Mouse (Mus musculus) heart, embryonic 15.5 days (tissue): ENCODE measurements around the gene Atp8b2. TPM values are rescaled to one million over a fixed set of nuclear protein-coding genes. Genes with fewer than 3 reads are reported as not detected.

ENCODE experiments used
- ATAC-seq: fragments of 200-750 bp; cut with Nextera tagmentation; replicated peaks from 2 replicates; pipeline ENCODE4 v1.8.0; 2017; ENCODE audit warnings: low read depth, moderate TSS enrichment; ENCODE audit not compliant: insufficient number of reproducible peaks, insufficient read depth, low FRiP score
- H3K27ac ChIP-seq: fragments of 300-500 bp; sonication (generic); 2 replicates; pipeline ENCODE4 v1.5.1; 2015; ENCODE audit warnings: mild to moderate bottlenecking, inconsistent platforms
- H3K27me3 ChIP-seq: fragments of 300-500 bp; sonication (generic); 2 replicates; pipeline ENCODE4 v1.6.1; 2015; ENCODE audit warnings: inconsistent platforms
- H3K36me3 ChIP-seq: fragments of 300-500 bp; sonication (generic); 2 replicates; pipeline ENCODE4 v1.6.1; 2015; ENCODE audit warnings: mild to moderate bottlenecking, inconsistent platforms
- H3K4me1 ChIP-seq: fragments of 300-500 bp; sonication (generic); replicated peaks from 2 replicates; pipeline ENCODE4 v1.6.1; 2015; ENCODE audit warnings: inconsistent platforms
- H3K4me2 ChIP-seq: fragments of 300-500 bp; sonication (generic); 2 replicates; pipeline ENCODE4 v1.6.1; 2015; ENCODE audit warnings: inconsistent platforms, mild to moderate bottlenecking, moderate library complexity
- H3K4me3 ChIP-seq: fragments of 300-500 bp; sonication (generic); 2 replicates; pipeline ENCODE4 v1.5.1; 2015; ENCODE audit warnings: mild to moderate bottlenecking, inconsistent platforms
- H3K9ac ChIP-seq: fragments of 300-500 bp; sonication (generic); 2 replicates; pipeline ENCODE4 v1.6.1; 2015; ENCODE audit warnings: mild to moderate bottlenecking, inconsistent platforms
- H3K9me3 ChIP-seq: fragments of 300-500 bp; sonication (generic); replicated peaks from 2 replicates; pipeline ENCODE4 v1.6.1; 2016; ENCODE audit warnings: inconsistent platforms
- WGBS: fragments of 180-500 bp; shearing (Covaris S2); methylation state at CpG from one replicate; pipeline ENCODE4 v1.1.7; 2015; ENCODE audit warnings: mixed read lengths; 5-methylcytosine and 5-hydroxymethylcytosine counted together
- polyA plus RNA-seq: library from polyadenylated mRNA; unstranded; fragments of >200 nt; fragmentation: Nextera tagmentation; extraction: Ambion mirVana; gene quantifications from 2 replicates; pipeline ENCODE4 v1.2.1, GENCODE M21; 2015

The Atp8b2 gene
- polyA plus RNA-seq, 1 experiment from 2014 or later, result 9.9 TPM

- Histone ChIP-seq H3K4me1 (no peaks in the 10 kb centered on the region), H3K36me3 (no peaks in the 10 kb centered on the region), H3K9me3 (no peaks in the 10 kb centered on the region), H3K27ac (no peak overlapping the region), H3K27me3 (no peaks in the 10 kb centered on the region), H3K4me2 (no peak overlapping the region), H3K9ac (no peak overlapping the region), H3K4me3 (no peak overlapping the region)
- no peak for ATAC-seq
These were observed 13.6 kb upstream of the Atp8b2 start for GRCm38 (mm10) chr3:89976859-89977258.

- Histone ChIP-seq H3K27me3 (no peaks in the 10 kb centered on the region), H3K4me3 (no peak overlapping the region), H3K4me2 (no peak overlapping the region), H3K27ac (no peak overlapping the region), H3K9me3 (no peaks in the 10 kb centered on the region), H3K36me3 (no peaks in the 10 kb centered on the region), H3K9ac (no peak overlapping the region), H3K4me1 (peaks cover 7% of the 10 kb centered on the region)
- WGBS, result 45% methylated on average over 7 of the region's 7 CpGs
- no peak for ATAC-seq
These were observed 5.2 kb upstream of the Atp8b2 start for GRCm38 (mm10) chr3:89968509-89968908.

GRCm38 (mm10) chr3:89966946-89967345, 3.6 kb upstream of the Atp8b2 start:
- ATAC-seq, result no peak
- H3K9ac ChIP-seq, result no peak overlapping the region
- WGBS, result 76% methylated on average over 4 of the region's 4 CpGs

DNA sequence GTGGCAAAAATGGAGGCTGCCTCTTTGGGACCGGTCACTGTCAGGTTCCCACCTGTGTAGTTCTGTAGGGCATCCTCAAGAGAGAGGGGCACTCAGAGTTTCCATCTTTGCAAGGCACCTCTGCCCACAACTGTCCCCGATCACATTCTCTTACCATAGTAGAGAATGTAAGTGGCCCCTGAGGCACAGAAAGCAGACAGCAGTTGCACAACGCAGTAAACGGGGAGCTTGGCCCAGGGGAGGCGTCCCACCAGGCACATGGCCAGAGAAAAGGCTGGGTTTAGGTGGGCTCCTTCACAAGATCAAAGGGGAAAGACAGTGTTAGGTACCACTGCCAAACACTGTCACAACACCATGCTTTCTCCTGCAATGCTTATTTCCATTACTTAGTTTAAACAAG, 2.7 kb upstream of the Atp8b2 start:
- no peaks in the 10 kb centered on the region for H3K27me3 ChIP-seq
- WGBS, result 86% methylated on average over 5 of the region's 5 CpGs

More at GRCm38 (mm10) chr3:89966946-89967345, 3.6 kb upstream of the Atp8b2 start:
- H3K27me3 ChIP-seq, result no peaks in the 10 kb centered on the region
- H3K36me3 ChIP-seq, result no peaks in the 10 kb centered on the region
- no peak overlapping the region for H3K27ac ChIP-seq
- H3K9me3 ChIP-seq, result no peaks in the 10 kb centered on the region
- H3K4me3 ChIP-seq, result no peak overlapping the region
- H3K4me2 ChIP-seq, result no peak overlapping the region
- H3K4me1 ChIP-seq, result peaks cover 11% of the 10 kb centered on the region

DNA sequence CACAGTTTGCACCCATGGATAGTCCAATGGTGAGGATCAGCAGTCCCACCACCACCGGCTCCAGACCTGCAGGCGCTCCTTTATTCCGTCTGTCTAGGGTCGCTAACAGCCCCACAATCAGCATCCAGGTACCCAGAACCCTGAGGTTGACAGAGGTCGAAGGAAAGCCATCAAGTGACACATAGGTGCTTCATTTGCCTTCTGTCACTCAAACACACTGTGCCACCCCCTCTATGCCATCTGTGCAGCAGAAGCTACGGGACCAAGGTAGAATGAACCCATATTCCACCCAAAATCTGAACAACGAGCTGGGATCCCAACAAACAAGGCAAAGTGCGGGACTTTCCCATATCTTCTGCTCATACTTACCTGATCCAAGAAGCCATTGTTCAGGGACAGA, 2.2 kb upstream of the Atp8b2 start:
- Histone ChIP-seq H3K4me3 (no peak overlapping the region), H3K9ac (no peak overlapping the region), H3K4me1 (peaks cover 25% of the 10 kb centered on the region), H3K36me3 (no peaks in the 10 kb centered on the region), H3K27me3 (no peaks in the 10 kb centered on the region), H3K4me2 (no peak overlapping the region), H3K27ac (no peak overlapping the region), H3K9me3 (no peaks in the 10 kb centered on the region)
- 93% methylated on average over 8 of the region's 8 CpGs for WGBS
- ATAC-seq, result no peak

More for the DNA sequence above, 2.7 kb upstream of the Atp8b2 start:
- H3K9me3 ChIP-seq, result no peaks in the 10 kb centered on the region
- ATAC-seq, result no peak
- H3K36me3 ChIP-seq, result no peaks in the 10 kb centered on the region
- no peak overlapping the region for H3K9ac ChIP-seq
- H3K4me3 ChIP-seq, result no peak overlapping the region
- H3K27ac ChIP-seq, result no peak overlapping the region
- H3K4me1 ChIP-seq, result peaks cover 21% of the 10 kb centered on the region
- H3K4me2 ChIP-seq, result no peak overlapping the region

DNA sequence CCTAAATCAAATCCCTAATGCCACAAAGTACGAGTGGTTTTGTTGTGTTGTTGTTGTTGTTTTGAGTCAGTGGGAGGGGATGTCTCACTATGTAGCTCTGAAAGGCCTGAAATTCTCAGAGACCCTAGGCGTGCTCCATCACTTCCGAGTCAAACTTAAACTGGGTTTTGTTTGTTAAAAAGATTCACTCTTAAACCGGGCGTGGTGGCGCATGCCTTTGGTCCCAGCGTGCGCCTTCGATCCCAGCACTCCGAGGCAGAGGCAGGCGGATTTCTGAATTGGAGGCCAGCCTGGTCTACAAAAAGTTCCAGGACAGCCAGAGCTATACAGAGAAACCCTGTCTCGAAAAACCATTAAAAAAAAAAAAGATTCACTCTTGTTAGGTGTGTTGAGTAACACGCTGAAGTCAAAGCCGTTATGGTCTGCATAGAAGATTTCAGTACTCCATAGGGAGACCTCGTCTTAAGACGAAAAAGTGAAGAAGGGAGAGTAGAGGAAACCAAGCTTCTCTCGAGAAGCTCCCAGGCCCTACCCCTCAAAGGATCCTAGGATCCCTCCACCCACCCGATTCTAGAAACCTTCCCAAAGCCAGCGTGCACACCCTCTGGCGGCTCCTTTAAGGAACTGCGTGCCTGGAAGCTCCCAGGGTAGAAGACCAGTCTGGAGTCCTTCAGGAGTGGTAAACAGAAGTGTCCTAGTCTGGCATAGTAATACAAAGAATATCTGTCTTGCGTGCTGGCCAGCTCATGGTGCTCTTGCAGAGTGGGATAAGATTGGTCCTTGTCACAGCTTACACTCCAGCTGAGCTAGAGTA, 825 bp upstream of the Atp8b2 start:
- peak overlapping the region; percentile 96 for H3K9ac ChIP-seq
- H3K36me3 ChIP-seq, result no peaks in the 10 kb centered on the region
- H3K9me3 ChIP-seq, result no peaks in the 10 kb centered on the region
- WGBS, result 28% methylated on average over 22 of the region's 22 CpGs
- H3K27me3 ChIP-seq, result no peaks in the 10 kb centered on the region
- H3K4me1 ChIP-seq, result peaks cover 38% of the 10 kb centered on the region
- H3K4me3 ChIP-seq, result peak overlapping the region; percentile 73
- peak overlapping the region; percentile 99 for H3K27ac ChIP-seq
- no peak for ATAC-seq
- H3K4me2 ChIP-seq, result peak overlapping the region; percentile 87

DNA sequence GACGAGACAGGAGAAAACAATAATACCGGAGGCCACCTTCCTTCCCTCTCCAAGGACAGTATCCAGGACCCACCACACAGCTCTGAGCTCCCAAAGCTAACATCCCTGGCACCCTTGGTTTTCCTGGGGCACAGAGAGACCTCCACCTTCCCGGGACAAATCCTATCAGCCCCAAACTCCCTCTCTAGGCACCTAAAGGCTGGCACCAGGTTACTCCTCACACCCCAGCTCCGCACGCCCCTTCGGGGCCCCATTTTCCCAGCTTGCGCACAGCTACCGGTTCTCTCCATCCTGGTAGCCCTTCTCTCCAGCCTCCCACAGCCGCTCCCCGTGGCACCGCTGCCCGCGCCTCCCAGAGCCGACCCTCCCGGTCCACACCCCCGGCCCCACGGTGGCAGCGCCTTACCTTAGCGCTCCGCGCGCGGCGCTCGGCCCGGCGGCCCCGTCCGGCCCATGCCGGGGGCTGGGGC, 522 bp downstream of the Atp8b2 start:
- WGBS, result under 1% methylated on average over 30 of the region's 30 CpGs
- H3K4me3 ChIP-seq, result peak overlapping the region; percentile 73
- H3K36me3 ChIP-seq, result peaks cover 11% of the 10 kb centered on the region
- no peaks in the 10 kb centered on the region for H3K27me3 ChIP-seq
- H3K9ac ChIP-seq, result peak overlapping the region; percentile 96
- H3K27ac ChIP-seq, result peak overlapping the region; percentile 99
- H3K4me2 ChIP-seq, result peak overlapping the region; percentile 87
- H3K4me1 ChIP-seq, result peaks cover 47% of the 10 kb centered on the region
- ATAC-seq, result peak; percentile 10; the same call in 1 of the 2 replicates
- no peaks in the 10 kb centered on the region for H3K9me3 ChIP-seq

- Histone ChIP-seq H3K27me3 (no peaks in the 10 kb centered on the region), H3K36me3 (peaks cover 16% of the 10 kb centered on the region), H3K4me3 (peak overlapping the region; percentile 73), H3K4me2 (peak overlapping the region; percentile 87), H3K9ac (peak overlapping the region; percentile 96), H3K27ac (peak overlapping the region; percentile 99), H3K4me1 (peaks cover 47% of the 10 kb centered on the region), H3K9me3 (no peaks in the 10 kb centered on the region)
- no peak for ATAC-seq
- WGBS, result 2% methylated on average over 14 of the region's 14 CpGs
These were observed 1.1 kb downstream of the Atp8b2 start for GRCm38 (mm10) chr3:89962059-89962750.

- H3K4me2 ChIP-seq, result peak overlapping the region; percentile 87
- peaks cover 24% of the 10 kb centered on the region for H3K36me3 ChIP-seq
- H3K9me3 ChIP-seq, result no peaks in the 10 kb centered on the region
- H3K4me1 ChIP-seq, result peaks cover 47% of the 10 kb centered on the region
- WGBS, result 24% methylated on average over 4 of the region's 4 CpGs
- no peaks in the 10 kb centered on the region for H3K27me3 ChIP-seq
- no peak for ATAC-seq
- H3K27ac ChIP-seq, result peak overlapping the region; percentile 99
- H3K4me3 ChIP-seq, result peak overlapping the region; percentile 73
- H3K9ac ChIP-seq, result peak overlapping the region; percentile 96; the same call in 1 of the 2 replicates
These were observed 1.9 kb downstream of the Atp8b2 start for GRCm38 (mm10) chr3:89961436-89961835.

- peak; percentile 83 for ATAC-seq
- H3K9ac ChIP-seq, result peak overlapping the region; percentile 61
- peak overlapping the region; percentile 87 for H3K4me2 ChIP-seq
- H3K4me1 ChIP-seq, result peaks cover 47% of the 10 kb centered on the region
- no peaks in the 10 kb centered on the region for H3K27me3 ChIP-seq
- WGBS, result under 1% methylated on average over 30 of the region's 30 CpGs
- peaks cover 34% of the 10 kb centered on the region for H3K36me3 ChIP-seq
- peak overlapping the region; percentile 73 for H3K4me3 ChIP-seq
- peak overlapping the region; percentile 99 for H3K27ac ChIP-seq
- H3K9me3 ChIP-seq, result no peaks in the 10 kb centered on the region
These were observed 2.8 kb downstream of the Atp8b2 start for GRCm38 (mm10) chr3:89960469-89960868.

DNA sequence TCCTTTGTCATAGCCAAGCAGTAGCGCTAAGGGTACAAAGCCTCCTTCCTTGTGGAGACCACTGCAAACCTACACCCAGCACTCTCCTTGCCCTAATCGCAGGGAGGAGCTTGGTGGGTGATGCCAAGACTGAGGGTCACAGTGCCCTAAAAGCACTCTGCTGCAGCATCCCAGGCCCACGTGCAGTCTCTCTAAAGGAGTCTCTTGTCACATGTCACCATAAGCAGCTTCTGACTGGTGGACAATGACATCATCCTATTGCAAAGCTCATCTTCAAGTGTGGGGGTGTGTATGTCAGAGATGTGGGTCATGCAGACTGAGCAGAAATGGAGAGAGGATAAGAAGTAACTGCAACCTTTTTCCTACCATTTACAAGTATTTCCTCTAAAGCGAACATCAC, 3.9 kb downstream of the Atp8b2 start:
- H3K4me3 ChIP-seq, result no peak overlapping the region
- WGBS, result 62% methylated on average over 4 of the region's 4 CpGs
- no peak overlapping the region for H3K27ac ChIP-seq
- ATAC-seq, result no peak
- H3K4me2 ChIP-seq, result peak overlapping the region; percentile 87; the same call in 1 of the 2 replicates
- peaks cover 39% of the 10 kb centered on the region for H3K36me3 ChIP-seq
- peaks cover 42% of the 10 kb centered on the region for H3K4me1 ChIP-seq
- H3K27me3 ChIP-seq, result no peaks in the 10 kb centered on the region
- H3K9ac ChIP-seq, result no peak overlapping the region
- H3K9me3 ChIP-seq, result no peaks in the 10 kb centered on the region
